ENCODE assay signal across 7 mouse cellular contexts in the genomic region with DNA sequence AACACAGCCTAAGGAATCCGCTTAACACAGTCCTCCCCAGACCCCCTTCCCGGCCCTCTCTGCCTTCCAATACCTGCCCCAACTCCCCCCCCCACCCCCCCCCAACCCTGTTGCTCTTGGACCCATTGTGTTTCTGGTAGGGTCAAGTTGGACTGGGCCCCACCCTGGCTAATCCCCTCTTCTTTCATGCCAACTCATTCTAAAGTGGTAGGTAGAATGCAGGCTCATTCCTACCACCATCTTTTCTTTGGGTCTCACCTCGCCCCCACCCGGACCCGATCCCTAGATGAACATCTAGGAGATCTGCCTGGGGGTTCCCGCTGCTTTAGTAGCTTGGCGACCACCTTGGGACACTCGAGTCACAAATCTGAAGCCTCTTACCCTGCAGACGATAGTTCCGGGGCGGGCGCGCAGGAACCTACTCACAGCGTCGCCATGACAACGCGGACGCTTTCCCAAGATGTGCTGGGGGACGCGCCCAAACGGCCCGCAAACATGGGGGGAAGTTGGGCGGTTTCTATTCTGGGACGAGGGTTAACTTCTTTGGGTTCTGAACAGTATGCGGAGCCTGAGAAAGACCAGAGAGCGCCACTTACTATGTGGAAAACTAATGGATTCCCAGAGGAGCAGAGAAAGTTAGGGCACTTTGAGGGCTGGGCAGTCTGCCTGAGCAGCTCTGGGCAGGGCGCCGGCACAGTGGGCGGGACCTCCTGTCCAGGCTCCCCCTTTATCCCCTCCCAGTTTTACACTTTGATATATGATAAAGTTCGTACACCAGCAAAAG. TPM values are rescaled to one million over a fixed set of nuclear protein-coding genes. Genes with fewer than 3 reads are reported as not detected.
DNase-seq lines count a peak whose midpoint lies in the region; ATAC-seq and TF ChIP-seq lines count a peak whose summit lies in the region.

Gene Cfap221, minus strand, starts transcription at position 437 of the 784 bp plus-strand sequence.

- TF ChIP-seq POLR2A in limb, embryonic 14.5 days (IDR thresholded peaks at IDR 0.05; ENCODE audit: borderline replicate concordance, extremely low read depth, insufficient read depth, insufficient read length), result no peak

- peak; percentile 41 for DNase-seq in adrenal gland, adult 18-20 months (ENCODE audit: low spot score in 2 of 2)
- peak; percentile 78 for DNase-seq in embryo, embryonic 11.5 days (ENCODE audit: low read depth, low spot score)
- peak; percentile 6 for DNase-seq in heart, adult 8-10 months (ENCODE audit: low spot score)
- DNase-seq in kidney, adult 9 months, result peak; percentile 67
- peak; percentile 84 for DNase-seq in limb, embryonic 14.5 days (ENCODE audit: low spot score)
- peak; percentile 86 for DNase-seq in midbrain, embryonic 14.5 days

- no peaks in the 10 kb centered on the region for H3K4me1 ChIP-seq in limb, embryonic 14.5 days (ENCODE audit: control insufficient read depth, insufficient read depth, low read length)
- 0 out of 2 replicates have a peak, but pooled peaks cover 7% of the 10 kb centered on the region for H3K4me1 ChIP-seq in midbrain, embryonic 14.5 days (ENCODE audit: control insufficient read depth, insufficient read depth, low read length)
- no peaks in the 10 kb centered on the region for H3K4me1 ChIP-seq in stomach, embryonic 16.5 days (ENCODE audit: control insufficient read depth, insufficient read depth, low read length)

- ATAC-seq in limb, embryonic 14.5 days (ENCODE audit: low FRiP score, low read depth), result peak; percentile 91
- peak; percentile 66; the same call in 1 of the 2 replicates for ATAC-seq in midbrain, embryonic 14.5 days (ENCODE audit: low FRiP score, low TSS enrichment)
- peak; percentile 90 for ATAC-seq in stomach, embryonic 16.5 days (ENCODE audit: insufficient read depth, low FRiP score)

- peak within 1 kb of the TSS; percentile 34; the same call in 1 of the 2 replicates for H3K9ac ChIP-seq in limb, embryonic 14.5 days (ENCODE audit: low read depth, low read length, severe bottlenecking)
- H3K9ac ChIP-seq in midbrain, embryonic 14.5 days (replicated peaks; ENCODE audit: low read length), result no peak within 1 kb of the TSS
- H3K9ac ChIP-seq in stomach, embryonic 16.5 days (ENCODE audit: low read length), result peak within 1 kb of the TSS; percentile 44; the same call in 1 of the 2 replicates

- 7% methylated on average over 30 of the region's 30 CpGs for WGBS in limb, embryonic 14.5 days
- 5% methylated on average over 30 of the region's 30 CpGs for WGBS in midbrain, embryonic 14.5 days
- WGBS in stomach, embryonic 16.5 days, result 5% methylated on average over 30 of the region's 30 CpGs

- H3K4me2 ChIP-seq in limb, embryonic 14.5 days (replicated peaks; ENCODE audit: low read depth, low read length, severe bottlenecking), result peak within 1 kb of the TSS; percentile 75
- peak within 1 kb of the TSS; percentile 51 for H3K4me2 ChIP-seq in midbrain, embryonic 14.5 days (ENCODE audit: low read length)
- H3K4me2 ChIP-seq in stomach, embryonic 16.5 days (ENCODE audit: low read depth, low read length), result peak within 1 kb of the TSS; percentile 92

- H3K4me3 ChIP-seq in limb, embryonic 14.5 days (replicated peaks; ENCODE audit: low read length), result peak within 1 kb of the TSS; percentile 45
- peak within 1 kb of the TSS; percentile 27 for H3K4me3 ChIP-seq in midbrain, embryonic 14.5 days (replicated peaks; ENCODE audit: low read depth, low read length)
- peak within 1 kb of the TSS; percentile 54 for H3K4me3 ChIP-seq in stomach, embryonic 16.5 days (replicated peaks; ENCODE audit: low read length)

- no peaks in the 10 kb centered on the region for H3K9me3 ChIP-seq in limb, embryonic 14.5 days (ENCODE audit: control insufficient read depth, low read length)
- no peaks in the 10 kb centered on the region for H3K9me3 ChIP-seq in midbrain, embryonic 14.5 days (ENCODE audit: control insufficient read depth, low read length)
- H3K9me3 ChIP-seq in stomach, embryonic 16.5 days (replicated peaks; ENCODE audit: control insufficient read depth, low read length), result no peaks in the 10 kb centered on the region

- H3K27ac ChIP-seq in limb, embryonic 14.5 days (replicated peaks; ENCODE audit: low read depth, low read length), result no peak within 1 kb of the TSS
- H3K27ac ChIP-seq in midbrain, embryonic 14.5 days (replicated peaks; ENCODE audit: low read depth, low read length), result no peak within 1 kb of the TSS
- H3K27ac ChIP-seq in stomach, embryonic 16.5 days (ENCODE audit: low read length), result no peak within 1 kb of the TSS

- no peaks in the 10 kb centered on the region for H3K36me3 ChIP-seq in limb, embryonic 14.5 days (ENCODE audit: control insufficient read depth, insufficient read depth, low read length)
- H3K36me3 ChIP-seq in midbrain, embryonic 14.5 days (ENCODE audit: control insufficient read depth, insufficient read depth, low read length), result no peaks in the 10 kb centered on the region
- no peaks in the 10 kb centered on the region for H3K36me3 ChIP-seq in stomach, embryonic 16.5 days (ENCODE audit: control insufficient read depth, insufficient read depth, low read length)

- no peaks in the 10 kb centered on the region for H3K27me3 ChIP-seq in limb, embryonic 14.5 days (ENCODE audit: control insufficient read depth, insufficient read depth, low read length)
- H3K27me3 ChIP-seq in midbrain, embryonic 14.5 days (ENCODE audit: control insufficient read depth, insufficient read depth, low read length), result no peaks in the 10 kb centered on the region
- no peaks in the 10 kb centered on the region for H3K27me3 ChIP-seq in stomach, embryonic 16.5 days (ENCODE audit: control insufficient read depth, insufficient read depth, low read length)

RNA-seq across cellular contexts. Expression of gene Cfap221, which starts in this region (rescaled TPM):
- not detected for total RNA-seq in adrenal gland, adult 18-20 months (2021)
- not detected for total RNA-seq in heart, adult 8-10 months (2022)
- 0.06 TPM in 1 of 2 replicates, not detected in the other for polyA plus RNA-seq in limb, embryonic 14.5 days (2012; rRNA removed)
- polyA plus RNA-seq in limb, embryonic 14.5 days (2014; fragmentation: Nextera tagmentation; extraction: Ambion mirVana), result 0.18 TPM in 1 of 2 replicates, not detected in the other
- 0.37 TPM in 1 of 2 replicates, not detected in the other for polyA plus RNA-seq in midbrain, embryonic 14.5 days (2014; fragmentation: Nextera tagmentation; extraction: Ambion mirVana)
- polyA plus RNA-seq in stomach, embryonic 16.5 days (2015; fragmentation: Nextera tagmentation; extraction: Ambion mirVana), result 0.05 TPM in 1 of 2 replicates, not detected in the other

Comparison
In these comparisons a context has a peak if more than half of its experiments do, and no peak if none do; other contexts are left out.
1. Peak in DNase-seq in adrenal gland, adult 18-20 months; RNA of the gene not detected or under 1 TPM.
2. Peak in DNase-seq in heart, adult 8-10 months; RNA of the gene not detected or under 1 TPM.
3. Peak in DNase-seq, ATAC-seq, H3K4me3 ChIP-seq, H3K9ac ChIP-seq and H3K4me2 ChIP-seq in limb, embryonic 14.5 days; RNA of the gene not detected or under 1 TPM.
4. Peak in DNase-seq, ATAC-seq, H3K4me3 ChIP-seq and H3K4me2 ChIP-seq in midbrain, embryonic 14.5 days; RNA of the gene not detected or under 1 TPM.
5. Peak in ATAC-seq, H3K4me3 ChIP-seq, H3K9ac ChIP-seq and H3K4me2 ChIP-seq in stomach, embryonic 16.5 days; RNA of the gene not detected or under 1 TPM.
6. DNase-seq: peak in every context shown above with its lines; median percentile 86 in midbrain, embryonic 14.5 days; 84 in limb, embryonic 14.5 days; 78 in embryo, embryonic 11.5 days; 67 in kidney, adult 9 months; 41 in adrenal gland, adult 18-20 months; 6 in heart, adult 8-10 months.